Mouse (Mus musculus) WW6 (cell line): Measurements from ENCODE around the gene Zbtb32.

Experiments
- DNase-seq: peaks from one replicate; pipeline ENCODE4 v3.0.0-alpha.2; 2013; ENCODE audit warnings: low read depth, low spot score

The Zbtb32 gene

DNA sequence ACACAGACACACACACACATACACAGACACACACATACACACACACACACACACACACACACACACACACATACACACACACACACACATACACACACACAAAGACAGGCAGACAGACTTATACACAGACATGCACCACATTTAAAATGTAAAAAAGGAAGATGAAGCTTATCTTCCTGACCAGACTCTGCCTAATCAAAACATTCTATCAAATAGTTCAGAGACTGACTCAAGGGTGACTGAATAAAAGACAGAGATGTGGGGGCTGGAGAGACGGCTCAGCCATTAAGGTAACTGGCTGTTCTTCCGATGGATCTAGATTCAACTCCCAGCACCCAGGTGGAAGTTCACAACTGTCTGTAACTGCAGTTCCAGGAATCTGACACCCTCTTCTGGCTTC, 54.4 kb downstream of the Zbtb32 start:
- DNase-seq, result no peak

DNA sequence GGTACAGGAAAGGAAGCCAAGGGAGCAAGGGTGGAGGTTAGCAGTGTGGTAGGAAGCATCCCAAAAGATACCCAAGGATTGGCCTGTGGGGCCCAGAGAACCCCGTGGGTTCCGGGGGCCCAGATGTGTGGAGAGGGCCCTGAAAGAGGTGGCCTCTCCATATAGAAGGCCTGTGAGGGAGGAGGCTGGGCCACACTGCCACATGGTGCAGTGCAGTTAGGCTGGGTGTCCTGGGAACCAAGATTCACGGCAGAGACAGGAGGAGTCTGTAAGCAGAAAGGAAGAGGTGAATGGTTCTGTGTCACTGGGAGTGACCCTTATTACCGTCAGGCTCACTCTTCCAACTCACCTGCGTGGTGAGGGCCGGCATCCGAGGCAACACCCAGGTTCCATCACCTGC, 58.1 kb downstream of the Zbtb32 start:
- no peak for DNase-seq
